In the genomic region with DNA sequence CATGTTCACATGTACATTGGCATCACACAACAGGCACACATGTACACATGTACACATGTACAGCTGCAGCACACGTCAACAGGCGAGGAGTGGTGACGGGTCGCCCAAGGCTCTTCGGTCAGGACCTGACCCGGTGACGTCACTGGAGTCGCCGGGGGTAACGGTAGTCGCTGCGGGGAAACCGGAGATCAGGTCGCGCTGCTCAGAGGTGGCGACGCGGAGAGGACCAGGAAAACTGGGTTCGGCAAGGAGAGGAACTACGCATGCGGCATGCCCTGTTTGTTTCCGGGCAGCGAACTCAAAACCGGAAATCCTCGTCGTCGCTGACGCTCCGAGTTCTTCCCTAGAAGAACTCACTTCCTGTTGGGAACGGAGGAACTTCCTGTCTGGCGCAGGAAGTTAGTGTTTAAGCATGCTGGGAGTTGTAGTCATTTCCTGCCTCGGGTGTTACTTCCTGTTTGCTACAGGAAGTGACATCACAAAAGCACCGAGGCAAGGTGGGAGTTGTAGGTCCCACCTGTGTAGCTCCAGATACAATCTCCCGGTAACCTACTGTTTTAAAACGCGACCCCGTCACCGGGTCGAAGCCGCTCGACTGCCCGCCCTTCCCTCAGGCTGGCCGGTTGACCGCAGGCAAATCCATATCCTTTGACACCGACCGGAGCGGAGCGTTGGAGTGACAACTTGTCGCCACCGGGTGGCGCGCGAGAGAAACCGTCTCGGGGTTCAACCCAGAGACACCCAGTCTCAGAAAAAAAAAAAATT, we compare ENCODE assay signal across 8 mouse cellular contexts.
DNase-seq lines count a peak whose midpoint lies in the region; ATAC-seq lines count a peak whose summit lies in the region.

No protein-coding gene starts in this region.

- ATAC-seq in heart, embryonic 13.5 days (ENCODE audit: extremely low read depth, insufficient number of reproducible peaks, low FRiP score, low TSS enrichment), result peak; percentile 99
- peak; percentile 95 for ATAC-seq in liver, embryonic 12.5 days
- ATAC-seq in stomach, embryonic 15.5 days (ENCODE audit: insufficient read depth, low FRiP score, low read depth), result peak; percentile 94

- H3K27ac ChIP-seq in brown adipose tissue, adult 24 weeks (replicated peaks; ENCODE audit: low read depth, low read length), result peak overlapping the region; percentile 67
- H3K27ac ChIP-seq in heart, embryonic 13.5 days (replicated peaks), result peak overlapping the region; percentile 92
- H3K27ac ChIP-seq in liver, embryonic 12.5 days, result peak overlapping the region; percentile 87
- H3K27ac ChIP-seq in stomach, embryonic 15.5 days, result peak overlapping the region; percentile 93

- 1% methylated on average over 55 of the region's 55 CpGs for WGBS in heart, embryonic 13.5 days
- under 1% methylated on average over 55 of the region's 55 CpGs for WGBS in liver, embryonic 12.5 days (ENCODE audit: insufficient replicate concordance)
- WGBS in stomach, embryonic 15.5 days, result under 1% methylated on average over 55 of the region's 55 CpGs

- H3K4me3 ChIP-seq in brown adipose tissue, adult 24 weeks (ENCODE audit: insufficient read depth, low read depth, low read length), result peak overlapping the region; percentile 71
- H3K4me3 ChIP-seq in heart, embryonic 13.5 days, result peak overlapping the region; percentile 85
- peak overlapping the region; percentile 68 for H3K4me3 ChIP-seq in liver, embryonic 12.5 days
- peak overlapping the region; percentile 71 for H3K4me3 ChIP-seq in stomach, embryonic 15.5 days (replicated peaks)

- peak; percentile 96 for DNase-seq in CD4-positive, CD25-positive, alpha-beta regulatory T cell, adult 2 months (ENCODE audit: low read depth, low spot score)
- DNase-seq in fat pad, adult 2 months (ENCODE audit: extremely low read depth, low read depth, low spot score), result peak; percentile 100
- peak; percentile 92 for DNase-seq in kidney, postnatal 10 days
- peak; percentile 88 to 89 for DNase-seq in natural killer cell, adult 2 months (ENCODE audit: low spot score in 2 of 2)

- H3K4me1 ChIP-seq in brown adipose tissue, adult 24 weeks (ENCODE audit: control insufficient read depth, insufficient read depth, insufficient read length, low read length), result no peaks in the 10 kb centered on the region
- H3K4me1 ChIP-seq in heart, embryonic 13.5 days, result peaks cover 8% of the 10 kb centered on the region
- H3K4me1 ChIP-seq in liver, embryonic 12.5 days, result peaks cover 10% of the 10 kb centered on the region
- no peaks in the 10 kb centered on the region for H3K4me1 ChIP-seq in stomach, embryonic 15.5 days

- H3K9me3 ChIP-seq in heart, embryonic 13.5 days, result no peaks in the 10 kb centered on the region
- no peaks in the 10 kb centered on the region for H3K9me3 ChIP-seq in liver, embryonic 12.5 days (replicated peaks)
- no peaks in the 10 kb centered on the region for H3K9me3 ChIP-seq in stomach, embryonic 15.5 days

- no peaks in the 10 kb centered on the region for H3K27me3 ChIP-seq in heart, embryonic 13.5 days (replicated peaks)
- H3K27me3 ChIP-seq in liver, embryonic 12.5 days (replicated peaks), result no peaks in the 10 kb centered on the region
- no peaks in the 10 kb centered on the region for H3K27me3 ChIP-seq in stomach, embryonic 15.5 days (replicated peaks)

- no peaks in the 10 kb centered on the region for H3K36me3 ChIP-seq in heart, embryonic 13.5 days
- H3K36me3 ChIP-seq in liver, embryonic 12.5 days, result no peaks in the 10 kb centered on the region
- no peaks in the 10 kb centered on the region for H3K36me3 ChIP-seq in stomach, embryonic 15.5 days

- H3K9ac ChIP-seq in heart, embryonic 13.5 days, result peak overlapping the region; percentile 89
- H3K9ac ChIP-seq in liver, embryonic 12.5 days, result peak overlapping the region; percentile 55
- peak overlapping the region; percentile 48; the same call in 1 of the 2 replicates for H3K9ac ChIP-seq in stomach, embryonic 15.5 days

- peak overlapping the region; percentile 89 for H3K4me2 ChIP-seq in heart, embryonic 13.5 days
- peak overlapping the region; percentile 79 for H3K4me2 ChIP-seq in liver, embryonic 12.5 days
- H3K4me2 ChIP-seq in stomach, embryonic 15.5 days, result peak overlapping the region; percentile 63

Comparison
In these comparisons a context has a peak if more than half of its experiments do, and no peak if none do; other contexts are left out.
1. Peak in every context shown above with its lines: DNase-seq, ATAC-seq, H3K4me3 ChIP-seq and H3K27ac ChIP-seq.